Mouse (Mus musculus): ENCODE data around the gene Lsm14b.

Gene Lsm14b

GRCm38 (mm10) chr2:180024401-180025098 lies at the start of gene Lsm14b:
TSS of gene Lsm14b (plus strand) at chr2:180024987.
- DNase-seq = peak; percentile 97

GRCm38 (mm10) chr2:179975851-179976250 lies 48.9 kb upstream of the Lsm14b start:
- DNase-seq = peak; percentile 34

- no peak for DNase-seq
Measured at GRCm38 (mm10) chr2:179976295-179976627, 48.5 kb upstream of the Lsm14b start.

- DNase-seq = peak; percentile 89
Measured at GRCm38 (mm10) chr2:179976628-179977343, 48.0 kb upstream of the Lsm14b start, which contains the start of gene Taf4. TSS of gene Taf4 (minus strand) at chr2:179976646.

GRCm38 (mm10) chr2:179977344-179978025 lies 47.3 kb upstream of the Lsm14b start:
- no peak for DNase-seq

GRCm38 (mm10) chr2:179978250-179978649 lies 46.5 kb upstream of the Lsm14b start:
- no peak for DNase-seq

- no peak for DNase-seq
Measured at GRCm38 (mm10) chr2:179979836-179980235, 45.0 kb upstream of the Lsm14b start.

GRCm38 (mm10) chr2:179980616-179981015 lies 44.2 kb upstream of the Lsm14b start:
- DNase-seq = no peak

GRCm38 (mm10) chr2:179982715-179983114 lies 42.1 kb upstream of the Lsm14b start:
- no peak for DNase-seq

- no peak for DNase-seq
Measured at GRCm38 (mm10) chr2:179984830-179985229, 40.0 kb upstream of the Lsm14b start.

- no peak for DNase-seq
Measured at GRCm38 (mm10) chr2:179985695-179986094, 39.1 kb upstream of the Lsm14b start.

- no peak for DNase-seq
Measured at GRCm38 (mm10) chr2:179986437-179987022, 38.3 kb upstream of the Lsm14b start.

- no peak for DNase-seq
Measured at GRCm38 (mm10) chr2:179989098-179989497, 35.7 kb upstream of the Lsm14b start.

- DNase-seq = no peak
Measured at GRCm38 (mm10) chr2:179993071-179993470, 31.7 kb upstream of the Lsm14b start.

GRCm38 (mm10) chr2:179998431-179998830 lies 26.4 kb upstream of the Lsm14b start:
- no peak for DNase-seq

GRCm38 (mm10) chr2:180001635-180002034 lies 23.2 kb upstream of the Lsm14b start:
- DNase-seq = no peak

- no peak for DNase-seq
Measured at GRCm38 (mm10) chr2:180005656-180006351, 19.0 kb upstream of the Lsm14b start.

GRCm38 (mm10) chr2:180006352-180007017 lies 18.3 kb upstream of the Lsm14b start:
- DNase-seq = no peak

GRCm38 (mm10) chr2:180010686-180011085 lies 14.1 kb upstream of the Lsm14b start:
- no peak for DNase-seq

- no peak for DNase-seq
Measured at GRCm38 (mm10) chr2:180011370-180011769, 13.4 kb upstream of the Lsm14b start.

GRCm38 (mm10) chr2:180013686-180014085 lies 11.1 kb upstream of the Lsm14b start:
- DNase-seq = no peak

GRCm38 (mm10) chr2:180017632-180018031 lies 7.2 kb upstream of the Lsm14b start:
- DNase-seq = no peak
